Mouse (Mus musculus) olfactory bulb, adult 2 months (tissue): Measurements from ENCODE around the gene Tsc22d1. TPM values are rescaled to one million over a fixed set of nuclear protein-coding genes. Genes with fewer than 3 reads are reported as not detected.

Source experiments
- H3K27ac ChIP-seq: fragments of 200-500 bp; 2 replicates; pipeline ENCODE4 v1.5.1; 2012; ENCODE audit warnings: low read depth, low read length; ENCODE audit not compliant: insufficient read depth
- H3K4me1 ChIP-seq: fragments of 200-500 bp; 2 replicates; pipeline ENCODE4 v1.6.1; 2012; ENCODE audit warnings: low read length; ENCODE audit not compliant: control insufficient read depth, insufficient read depth
- H3K4me3 ChIP-seq: fragments of 200-500 bp; 2 replicates; pipeline ENCODE4 v1.5.1; 2012; ENCODE audit warnings: mild to moderate bottlenecking, low read depth, low read length, moderate library complexity; ENCODE audit not compliant: insufficient read depth
- CTCF ChIP-seq: fragments of 200-500 bp; IDR thresholded peaks from 2 replicates; pipeline ENCODE4 v1.5.1; 2012; ENCODE audit warnings: low read depth, mild to moderate bottlenecking, low read length, moderate library complexity; ENCODE audit not compliant: insufficient read depth
- POLR2A ChIP-seq: fragments of 200-500 bp; IDR thresholded peaks from 2 replicates; pipeline ENCODE4 v1.6.1; 2012; ENCODE audit warnings: mild to moderate bottlenecking, low read depth, low read length, moderate library complexity; ENCODE audit not compliant: insufficient read depth
- WGBS: fragments of 180-500 bp; shearing (Covaris S2); methylation state at CpG from one replicate; pipeline ENCODE4 v1.1.7; 2018; 5-methylcytosine and 5-hydroxymethylcytosine counted together
- polyA plus RNA-seq: library from polyadenylated mRNA; stranded (reverse); fragments of >200 nt; gene quantifications from 2 replicates; pipeline ENCODE4 v1.2.4, GENCODE M21; 2012; ENCODE audit warnings: low replicate concordance; ENCODE audit not compliant: missing spikeins, insufficient read depth, insufficient read length

Gene Tsc22d1
- polyA plus RNA-seq, 1 experiment, result 635 TPM

DNA sequence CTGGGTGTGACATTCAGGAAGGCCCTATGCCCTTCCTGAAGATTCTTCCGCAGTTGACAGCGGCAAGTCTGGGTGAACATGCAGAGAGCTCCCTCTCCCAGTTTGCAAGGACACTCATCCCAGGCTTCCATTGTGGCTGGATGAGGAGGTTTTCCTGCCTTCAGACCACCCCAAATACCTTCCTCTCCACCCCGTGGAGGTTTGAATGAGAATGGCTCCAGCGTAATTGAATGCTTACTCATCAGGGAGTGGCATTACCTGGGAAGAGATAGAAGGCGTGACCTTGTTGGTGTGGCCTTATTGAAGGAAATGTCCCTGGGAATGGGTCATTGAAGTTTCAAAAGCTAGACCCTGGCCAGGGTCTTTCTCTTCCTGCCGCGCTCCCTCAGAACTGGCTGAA lies 100.9 kb downstream of the Tsc22d1 start:
- H3K4me1 ChIP-seq, result peaks cover 5% of the 10 kb centered on the region; the same call in 1 of the 2 replicates
- no peak overlapping the region for H3K4me3 ChIP-seq
- H3K27ac ChIP-seq, result no peak overlapping the region
- TF ChIP-seq CTCF (no peak), POLR2A (no peak)
- 83% methylated on average over 7 of the region's 7 CpGs for WGBS

DNA sequence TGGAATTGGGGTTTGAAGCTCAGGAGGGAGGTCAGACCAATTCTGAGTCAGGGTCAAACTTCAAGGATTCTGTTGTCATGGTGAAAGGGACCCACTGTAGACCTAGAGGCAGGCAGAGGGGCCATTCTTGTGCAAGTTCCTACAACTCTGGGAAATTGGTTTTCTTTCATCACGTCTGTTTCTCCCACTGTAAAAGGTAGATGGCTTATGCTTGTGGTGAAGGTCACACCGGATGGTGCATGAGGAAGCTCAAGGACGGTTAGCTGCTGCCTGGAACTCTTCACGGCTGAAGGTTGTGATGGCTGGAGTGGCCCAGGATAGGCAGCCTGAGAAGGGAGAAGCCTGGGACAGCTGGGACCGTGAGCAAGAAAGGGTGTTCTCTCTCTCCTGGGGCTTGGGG lies 103.5 kb downstream of the Tsc22d1 start:
- no peak for TF ChIP-seq CTCF
- TF ChIP-seq POLR2A, result no peak
- WGBS, result 92% methylated on average over 5 of the region's 5 CpGs

GRCm38 (mm10) chr14:76520606-76521005 lies 105.8 kb downstream of the Tsc22d1 start:
- no peak overlapping the region for H3K4me3 ChIP-seq
- 53% methylated on average over 4 of the region's 4 CpGs for WGBS
- TF ChIP-seq POLR2A (no peak), CTCF (no peak)
- no peak overlapping the region for H3K27ac ChIP-seq
- peaks cover 2% of the 10 kb centered on the region for H3K4me1 ChIP-seq

More for the DNA sequence above, 103.5 kb downstream of the Tsc22d1 start:
- Histone ChIP-seq H3K4me1 (peaks cover 5% of the 10 kb centered on the region; the same call in 1 of the 2 replicates), H3K27ac (no peak overlapping the region), H3K4me3 (no peak overlapping the region)

- H3K4me1 ChIP-seq, result peaks cover 2% of the 10 kb centered on the region
- no peak overlapping the region for H3K27ac ChIP-seq
- TF ChIP-seq CTCF (no peak), POLR2A (no peak)
- 89% methylated on average over 3 of the region's 3 CpGs for WGBS
- H3K4me3 ChIP-seq, result no peak overlapping the region
Observed at GRCm38 (mm10) chr14:76521308-76521707, 106.5 kb downstream of the Tsc22d1 start.

- Histone ChIP-seq H3K4me1 (peaks cover 2% of the 10 kb centered on the region), H3K27ac (no peak overlapping the region), H3K4me3 (no peak overlapping the region)
- WGBS, result 93% methylated on average over 1 of the region's 1 CpGs
- TF ChIP-seq CTCF (no peak), POLR2A (no peak)
Observed at GRCm38 (mm10) chr14:76523344-76523743, 108.6 kb downstream of the Tsc22d1 start.

DNA sequence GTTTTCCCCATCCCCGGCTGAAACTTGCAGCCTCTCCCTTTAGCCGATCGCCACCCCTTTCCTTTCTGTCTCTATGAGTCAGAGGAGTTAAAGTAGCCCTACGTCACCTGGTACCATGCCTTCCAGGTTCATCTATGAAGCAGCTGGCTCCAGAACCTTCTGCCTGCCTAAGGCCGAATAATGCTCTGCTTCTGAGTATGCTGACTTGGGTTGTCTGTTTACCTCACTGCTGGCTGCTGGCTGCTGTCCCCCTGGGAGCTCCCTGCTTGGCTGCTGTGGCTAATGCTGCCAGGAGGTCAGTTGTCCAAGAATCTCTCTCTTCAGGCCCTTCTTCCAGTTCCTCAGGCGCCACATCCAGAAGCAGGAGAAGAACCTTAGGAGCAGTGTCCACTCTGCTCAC lies 111.7 kb downstream of the Tsc22d1 start:
- no peak for TF ChIP-seq POLR2A
- no peak for TF ChIP-seq CTCF
- peaks cover 2% of the 10 kb centered on the region for H3K4me1 ChIP-seq
- WGBS, result 89% methylated on average over 6 of the region's 6 CpGs
- H3K4me3 ChIP-seq, result no peak overlapping the region
- H3K27ac ChIP-seq, result no peak overlapping the region

DNA sequence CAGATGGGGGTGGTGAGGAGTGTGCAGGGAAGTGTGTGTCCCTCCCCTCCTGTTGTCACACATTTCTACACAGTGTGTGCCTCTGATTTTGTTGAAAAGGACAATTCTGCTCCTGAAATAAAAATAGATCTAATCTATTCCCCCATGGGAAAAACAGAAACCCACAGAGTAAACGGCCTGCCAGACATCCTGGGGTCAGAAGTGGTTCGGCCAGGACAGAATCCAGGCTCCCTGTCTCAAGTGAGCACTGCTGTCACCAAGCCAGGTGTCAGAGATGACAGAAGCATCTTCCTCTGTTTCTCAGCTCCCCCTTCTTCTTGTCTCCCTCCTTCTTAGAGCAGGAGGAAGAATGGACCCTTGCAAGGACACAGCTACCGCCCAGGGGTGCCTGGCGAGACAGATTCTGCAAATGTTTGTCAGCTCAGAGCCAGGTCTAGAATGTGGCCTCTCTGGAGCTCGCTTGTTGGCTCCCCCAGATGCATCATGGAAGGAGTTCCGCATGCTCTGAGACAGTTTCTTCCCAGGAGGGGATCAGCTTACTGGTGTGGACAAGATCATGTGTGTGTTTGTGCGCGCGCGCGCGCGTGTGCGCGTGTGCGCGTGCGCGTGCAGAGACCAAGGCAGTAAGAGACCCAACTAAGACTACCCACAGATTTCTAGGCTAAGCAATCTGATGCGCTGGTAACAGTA lies 112.4 kb downstream of the Tsc22d1 start:
- 95% methylated on average over 20 of the region's 20 CpGs for WGBS
- no peak for TF ChIP-seq CTCF
- no peak for TF ChIP-seq POLR2A
- Histone ChIP-seq H3K4me3 (no peak overlapping the region), H3K4me1 (peaks cover 2% of the 10 kb centered on the region), H3K27ac (no peak overlapping the region)

DNA sequence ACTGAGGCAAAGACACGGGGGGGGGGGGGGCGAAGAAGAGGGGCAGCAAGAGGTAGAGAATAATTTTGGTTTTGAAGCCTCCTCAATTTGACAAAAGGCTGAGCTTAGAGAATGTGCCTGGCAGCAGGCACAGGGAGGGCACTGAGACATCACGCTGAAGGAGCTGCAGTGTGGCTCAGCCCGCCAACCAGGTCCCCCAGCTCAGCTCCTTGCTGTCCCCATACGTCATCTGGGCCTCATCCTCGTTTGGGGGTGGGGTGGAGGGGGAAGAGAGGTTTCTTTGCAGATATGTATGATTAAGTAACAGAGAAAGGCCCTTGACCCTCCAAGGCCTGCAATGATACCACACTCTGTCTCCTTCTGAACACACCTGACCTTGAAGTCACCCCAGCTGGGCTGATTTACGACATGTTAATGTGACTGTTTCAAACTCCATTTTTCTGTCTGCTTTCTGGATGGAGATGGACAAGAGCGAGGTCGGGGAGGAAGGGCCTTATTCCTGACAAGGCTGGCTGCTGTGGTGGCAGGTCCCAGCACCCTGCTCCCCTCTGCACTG lies 113.1 kb downstream of the Tsc22d1 start:
- 85% methylated on average over 9 of the region's 9 CpGs for WGBS
- no peak for TF ChIP-seq POLR2A
- TF ChIP-seq CTCF, result no peak
- Histone ChIP-seq H3K4me3 (no peak overlapping the region), H3K4me1 (peaks cover 4% of the 10 kb centered on the region), H3K27ac (no peak overlapping the region)

GRCm38 (mm10) chr14:76528641-76529040 lies 113.9 kb downstream of the Tsc22d1 start:
- 55% methylated on average over 5 of the region's 5 CpGs for WGBS
- TF ChIP-seq CTCF, result no peak
- TF ChIP-seq POLR2A, result no peak
- peaks cover 8% of the 10 kb centered on the region for H3K4me1 ChIP-seq

More at GRCm38 (mm10) chr14:76528641-76529040, 113.9 kb downstream of the Tsc22d1 start:
- H3K27ac ChIP-seq, result no peak overlapping the region
- H3K4me3 ChIP-seq, result no peak overlapping the region
